Mouse (Mus musculus) myocyte (in vitro differentiated cells): ENCODE data around the gene Klf8.

ENCODE experiments used
- CEBPB ChIP-seq: IDR thresholded peaks from 2 replicates; pipeline ENCODE4 v1.6.1; 2011; ENCODE audit warnings: mild to moderate bottlenecking, moderate library complexity; ENCODE audit not compliant: poor library complexity, insufficient read depth, severe bottlenecking
- MYOD1 ChIP-seq, 3 experiments: IDR thresholded peaks; one replicate each; pipeline ENCODE4 v1.6.1; 2011; ENCODE audit warnings: control low read depth in 2 of 3, low read depth in 2 of 3, mild to moderate bottlenecking in 2 of 3, moderate library complexity in 1 of 3; ENCODE audit not compliant: insufficient read length in 2 of 3, control insufficient read depth in 1 of 3
- MYOG ChIP-seq, 3 experiments: IDR thresholded peaks; one replicate each; pipeline ENCODE4 v1.6.1; 2011; ENCODE audit warnings: control low read depth in 2 of 3, low read depth in 2 of 3, mild to moderate bottlenecking in 2 of 3; ENCODE audit not compliant: insufficient read length in 2 of 3, control insufficient read depth in 1 of 3, insufficient read depth in 1 of 3
- POLR2A ChIP-seq: IDR thresholded peaks from one replicate; pipeline ENCODE4 v1.6.1; 2011; ENCODE audit warnings: low read depth, mild to moderate bottlenecking, control low read depth, moderate library complexity; ENCODE audit not compliant: insufficient read length
- POLR2AphosphoS2 ChIP-seq: IDR thresholded peaks from one replicate; pipeline ENCODE4 v1.6.1; 2011; ENCODE audit warnings: low read depth, control low read depth; ENCODE audit not compliant: insufficient read length

- TF ChIP-seq MYOG (IDR thresholded peaks at IDR 0.05; ENCODE audit: control insufficient read depth in 1 of 3, insufficient read depth in 1 of 3, insufficient read length in 2 of 3, low read depth in 2 of 3) (no peak), POLR2A (no peak), POLR2AphosphoS2 (no peak), MYOD1 (IDR thresholded peaks at IDR 0.05; ENCODE audit: control insufficient read depth in 1 of 3, insufficient read length in 2 of 3, low read depth in 2 of 3) (no peak), CEBPB (no peak)
Measured at GRCm38 (mm10) chrX:153381753-153382152, 144.5 kb downstream of the Klf8 start.
